Mouse (Mus musculus) brain, embryonic 18.5 days (tissue): Measurements from ENCODE around the gene Tor3a.

Experiments used
- DNase-seq: peaks from one replicate; pipeline ENCODE4 v3.0.0-alpha.2; 2012; ENCODE audit warnings: low read depth, low spot score

Gene Tor3a

GRCm38 (mm10) chr1:156635148-156635547 lies 39.0 kb downstream of the Tor3a start:
- DNase-seq, result no peak

GRCm38 (mm10) chr1:156633095-156633494 lies 41.1 kb downstream of the Tor3a start:
- no peak for DNase-seq

GRCm38 (mm10) chr1:156630965-156631364 lies 43.2 kb downstream of the Tor3a start:
- DNase-seq, result no peak

GRCm38 (mm10) chr1:156629984-156630383 lies 44.2 kb downstream of the Tor3a start:
- no peak for DNase-seq

GRCm38 (mm10) chr1:156626729-156627128 lies 47.4 kb downstream of the Tor3a start:
- no peak for DNase-seq

DNA sequence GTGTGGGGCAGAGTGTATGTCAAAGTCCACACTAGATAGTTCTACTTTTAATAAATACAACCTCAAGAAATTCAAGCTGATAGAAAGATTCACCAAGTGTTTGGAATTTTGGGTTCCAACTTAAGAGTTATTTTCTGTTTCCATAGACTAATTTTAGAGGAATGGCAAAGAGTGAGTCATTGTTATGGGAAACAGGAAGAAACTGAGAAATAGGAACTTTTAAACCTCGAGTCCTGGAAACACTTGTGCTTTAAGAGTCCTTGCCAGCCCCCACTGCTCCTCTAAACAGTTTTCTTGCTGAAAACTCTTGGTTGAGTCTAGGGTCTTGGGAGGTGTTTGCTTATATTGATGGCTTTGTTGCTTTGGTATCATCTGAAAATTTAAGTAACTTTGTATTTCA lies 49.9 kb downstream of the Tor3a start:
- DNase-seq, result no peak

DNA sequence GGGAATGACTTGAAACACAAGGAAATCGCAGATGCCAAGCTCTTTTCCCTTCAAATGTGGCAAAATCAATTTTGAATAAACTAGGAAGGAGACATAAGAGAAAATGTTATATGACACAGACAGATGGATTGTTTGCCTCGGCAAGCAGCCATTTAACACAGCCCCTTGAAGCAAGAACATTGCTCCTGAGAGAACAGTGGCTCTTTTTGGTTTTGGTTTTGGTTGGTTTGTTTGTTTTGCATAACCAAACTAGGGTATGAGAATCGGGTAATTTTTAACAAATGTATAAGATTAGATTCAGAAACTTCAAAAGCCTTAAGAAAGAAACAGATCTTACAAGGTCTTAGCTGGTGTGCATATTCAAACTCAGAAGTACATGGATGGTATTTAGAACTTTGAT lies 53.2 kb downstream of the Tor3a start:
- no peak for DNase-seq

- DNase-seq, result no peak
Measured at GRCm38 (mm10) chr1:156620292-156620909, 53.8 kb downstream of the Tor3a start.

DNA sequence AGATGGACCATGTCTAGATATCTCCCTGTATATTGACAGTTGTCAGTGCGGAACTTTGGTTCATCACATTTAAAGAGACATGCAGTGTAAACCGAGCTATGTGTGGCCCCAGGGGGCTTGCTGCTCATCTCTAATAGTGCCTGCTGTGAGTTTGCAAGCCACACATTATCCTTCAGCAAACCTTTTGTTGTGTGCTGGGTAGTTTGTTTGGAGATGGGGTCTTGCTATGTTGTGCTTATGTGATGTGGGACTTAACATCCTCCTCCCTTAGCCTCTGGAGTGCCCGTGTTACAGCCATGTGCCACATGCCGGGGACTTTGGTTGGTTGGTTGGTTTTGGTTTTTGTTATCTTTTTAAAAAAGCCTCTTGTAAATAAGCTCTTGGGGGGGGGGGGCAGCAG lies 56.3 kb downstream of the Tor3a start:
- DNase-seq, result no peak

DNA sequence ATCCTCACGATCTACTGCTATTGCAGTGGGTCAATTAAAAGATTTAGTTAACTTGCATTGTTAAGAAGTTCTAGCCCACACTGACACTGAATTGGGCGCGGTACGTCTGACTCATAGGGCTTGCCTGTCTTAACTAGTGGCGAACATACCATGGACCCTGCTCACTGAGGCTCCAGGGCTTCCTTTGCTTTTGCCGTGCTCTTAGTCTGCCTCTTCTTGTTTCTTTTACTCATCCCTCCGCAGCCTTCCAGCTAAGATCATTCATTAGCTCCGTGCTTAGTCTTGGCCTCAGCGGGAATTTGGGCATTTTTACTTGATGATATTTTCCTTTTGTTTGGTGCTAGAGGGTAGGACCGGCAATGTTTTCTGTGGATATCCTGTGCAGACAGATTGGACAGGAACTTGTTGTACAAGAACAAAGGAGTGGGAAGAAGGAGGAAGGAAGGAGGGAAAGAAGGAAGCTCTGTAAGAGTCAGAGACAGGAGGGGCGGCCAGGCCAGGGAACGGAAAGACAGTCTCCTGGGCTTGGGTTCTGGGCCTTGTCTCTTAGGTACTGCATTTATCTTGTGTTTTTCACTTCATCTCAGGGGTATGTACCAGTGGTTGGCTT lies 57.1 kb downstream of the Tor3a start:
- DNase-seq, result no peak

DNA sequence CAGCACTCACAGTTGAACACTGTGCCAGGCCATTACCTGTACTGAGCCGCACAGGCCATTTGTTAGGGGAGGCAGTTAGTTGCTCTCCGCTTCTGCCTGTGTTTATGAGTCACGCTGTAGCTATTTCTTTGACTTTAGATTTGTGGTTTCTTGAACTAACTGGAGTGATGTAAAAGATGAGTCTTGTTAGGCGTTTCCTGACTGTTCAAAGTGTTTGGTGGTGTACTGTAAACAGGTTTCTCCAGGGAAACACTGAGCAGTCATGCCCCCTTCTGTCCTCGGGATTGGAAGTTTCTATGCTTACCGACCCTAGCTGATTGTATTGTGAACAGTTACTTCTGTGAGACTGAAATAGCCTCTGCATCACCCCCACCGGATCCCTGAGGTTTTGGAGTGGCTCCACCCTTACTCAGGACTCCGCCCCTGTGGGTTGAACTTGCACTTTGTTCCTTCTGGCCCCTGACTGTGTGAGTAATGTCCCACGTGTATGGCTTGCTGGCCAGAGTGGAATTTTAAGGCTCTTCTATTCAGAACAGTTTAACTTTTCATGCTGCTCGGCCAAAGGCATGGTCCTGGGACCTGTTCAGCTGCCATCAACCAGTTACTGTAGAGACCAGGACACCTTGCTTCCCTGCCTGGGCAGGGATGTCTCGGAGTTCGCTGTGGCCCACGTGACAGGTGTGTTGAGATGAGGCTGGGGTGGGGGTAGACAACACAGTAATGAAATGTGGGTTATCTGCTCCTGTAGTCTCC lies 58.6 kb downstream of the Tor3a start:
- no peak for DNase-seq

- no peak for DNase-seq
Measured at GRCm38 (mm10) chr1:156614710-156615109, 59.4 kb downstream of the Tor3a start.

GRCm38 (mm10) chr1:156613855-156614530 lies 60.2 kb downstream of the Tor3a start:
- peak; percentile 4 for DNase-seq

- no peak for DNase-seq
Measured at GRCm38 (mm10) chr1:156610257-156610656, 63.9 kb downstream of the Tor3a start.

GRCm38 (mm10) chr1:156608496-156608895 lies 65.7 kb downstream of the Tor3a start:
- no peak for DNase-seq

DNA sequence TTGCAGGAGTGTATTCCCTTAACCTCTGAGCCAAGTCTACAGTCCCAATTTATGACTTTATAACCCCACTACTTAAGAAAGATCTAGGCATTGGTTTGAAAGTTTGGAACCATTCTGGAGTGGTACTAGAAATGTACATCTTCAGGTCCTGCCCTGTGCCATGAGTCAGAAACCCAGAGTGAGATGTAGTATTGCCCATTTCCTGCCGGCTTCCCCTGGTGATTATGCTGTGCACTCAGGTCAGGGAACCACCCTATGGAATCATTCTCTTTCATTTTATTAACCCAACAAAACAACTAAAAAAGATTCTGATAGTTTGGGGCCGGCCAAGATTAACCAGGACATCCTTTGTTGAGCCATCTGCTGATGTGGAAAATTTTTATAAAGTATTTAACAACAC lies 68.2 kb downstream of the Tor3a start:
- no peak for DNase-seq

DNA sequence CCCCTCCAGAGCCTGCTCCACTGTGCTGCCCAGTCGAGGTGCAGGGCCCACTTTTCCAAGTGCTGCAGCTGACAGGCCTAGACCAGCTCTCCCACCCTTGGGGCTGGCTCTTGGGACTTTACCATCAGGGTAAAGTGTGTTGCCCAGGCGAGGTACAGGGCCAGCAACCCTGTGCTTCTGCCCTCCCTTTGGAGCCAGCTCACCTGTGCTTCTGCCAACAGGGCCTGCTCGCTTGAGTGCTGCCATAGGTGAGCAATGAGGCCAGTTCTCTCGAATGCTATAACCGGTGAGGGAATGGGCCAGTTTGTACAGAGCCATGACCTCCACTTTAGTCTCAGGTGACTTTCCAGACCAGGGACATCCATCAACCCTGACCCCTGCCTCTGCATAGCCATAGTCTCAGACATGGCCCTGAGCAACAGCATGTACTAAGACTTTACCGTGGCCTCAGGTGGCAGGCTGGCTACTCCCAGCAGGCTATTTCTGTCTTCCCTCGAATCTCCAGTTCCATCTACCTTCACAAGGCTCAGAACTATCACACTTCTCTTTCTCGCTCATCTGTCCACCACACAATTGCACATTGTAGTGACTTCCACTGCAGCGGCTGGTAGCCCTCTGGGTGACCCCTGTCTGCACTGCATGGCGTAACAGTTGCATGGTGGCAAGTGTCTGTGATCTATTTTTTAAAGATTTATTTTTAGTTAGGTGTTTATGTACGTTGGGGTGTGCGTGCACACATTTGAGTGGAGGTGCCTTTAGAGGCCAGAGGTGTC lies 68.9 kb downstream of the Tor3a start:
- no peak for DNase-seq
